Mouse (Mus musculus): ENCODE results near the gene Sall1. TPM values are rescaled to one million over a fixed set of nuclear protein-coding genes. Genes with fewer than 3 reads are reported as not detected.

Sall1 gene
- 0.68 and 1.3 TPM in 2 replicates for polyA plus RNA-seq (2012; rRNA removed)

DNA sequence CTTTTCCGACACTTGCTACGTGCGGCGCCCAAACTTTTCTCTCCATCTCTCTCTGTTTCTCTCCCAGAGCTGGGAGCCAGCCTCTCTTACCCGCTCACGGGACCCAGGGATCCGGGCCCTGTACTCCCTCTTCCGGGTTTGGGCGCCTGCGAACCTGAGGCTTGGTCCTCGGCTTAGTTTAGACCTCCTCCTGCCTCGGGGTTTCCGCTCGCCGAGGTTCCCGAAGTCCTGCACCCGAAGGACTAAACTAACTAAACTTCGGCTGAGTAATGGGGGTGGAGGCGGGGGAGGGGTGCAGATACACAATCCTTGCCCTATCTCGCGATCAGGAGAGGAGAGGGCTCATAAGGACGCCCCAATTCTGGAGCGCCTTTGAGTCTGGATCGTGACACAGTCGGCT is at the start of gene Sall1:
Gene Sall1 (minus strand): TSS at position 223 of the 400 bp plus-strand sequence.
- no peak for DNase-seq (ENCODE audit: low read depth)

DNA sequence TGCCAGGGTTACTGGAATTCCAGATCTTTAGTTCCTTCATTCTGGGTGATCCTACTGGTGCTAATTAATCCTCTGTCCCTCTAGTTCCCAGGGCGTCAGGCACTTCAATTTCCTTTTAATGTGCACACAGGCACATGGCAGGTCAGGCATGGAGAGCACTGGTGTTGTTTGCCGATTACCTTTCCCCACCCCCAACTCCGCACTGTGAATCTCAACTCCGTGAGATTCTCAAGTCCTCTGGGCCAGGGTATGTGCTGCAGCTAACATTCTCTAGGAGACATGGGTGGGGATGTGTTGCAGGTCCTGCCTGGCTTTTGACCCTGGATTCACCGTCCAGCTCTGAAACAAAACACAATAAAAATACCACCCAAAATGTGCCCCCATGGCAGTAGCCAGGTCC is 46.0 kb upstream of the Sall1 start:
- DNase-seq (ENCODE audit: low read depth) = no peak

DNA sequence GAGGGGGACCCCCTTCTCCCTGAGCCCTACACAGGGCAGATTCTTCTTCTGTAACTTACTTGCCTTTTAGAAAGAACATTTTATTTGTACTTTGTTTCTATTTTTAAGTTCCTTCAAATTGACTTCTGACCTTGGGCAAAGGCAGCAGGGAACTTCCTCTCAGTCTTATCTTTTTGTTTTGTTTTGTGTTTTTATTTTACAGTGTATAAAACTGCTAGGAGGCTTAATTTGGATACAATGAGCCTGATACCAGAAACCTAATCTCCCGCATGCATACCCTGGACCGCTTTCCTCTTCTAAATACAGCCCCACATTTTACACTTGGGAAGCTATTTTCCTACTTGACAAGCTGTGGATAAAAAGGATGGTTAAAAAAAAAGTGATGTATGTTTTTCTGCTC is 35.2 kb upstream of the Sall1 start:
- DNase-seq (ENCODE audit: low read depth) = no peak

DNA sequence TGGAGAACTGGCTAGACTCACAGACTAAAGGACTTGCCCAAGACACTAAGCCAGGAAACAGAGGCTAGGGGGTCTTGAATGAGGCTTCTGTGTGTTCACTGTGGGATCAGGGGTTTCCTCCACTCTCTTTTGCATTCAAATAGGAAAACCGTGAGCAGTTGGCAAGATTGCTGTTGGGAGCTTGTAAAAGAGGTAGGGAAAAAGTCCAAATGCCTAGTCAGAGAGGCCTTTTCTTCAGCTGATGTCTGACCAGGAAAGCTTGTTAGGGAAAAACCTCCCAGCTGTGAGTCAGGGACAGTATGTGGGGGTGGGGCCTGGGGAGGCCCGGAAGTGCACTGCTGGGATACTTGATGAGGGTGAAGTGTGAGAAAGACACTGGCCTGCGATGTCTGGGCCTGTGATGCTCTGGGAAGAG is 29.0 kb upstream of the Sall1 start:
- DNase-seq (ENCODE audit: low read depth) = no peak

DNA sequence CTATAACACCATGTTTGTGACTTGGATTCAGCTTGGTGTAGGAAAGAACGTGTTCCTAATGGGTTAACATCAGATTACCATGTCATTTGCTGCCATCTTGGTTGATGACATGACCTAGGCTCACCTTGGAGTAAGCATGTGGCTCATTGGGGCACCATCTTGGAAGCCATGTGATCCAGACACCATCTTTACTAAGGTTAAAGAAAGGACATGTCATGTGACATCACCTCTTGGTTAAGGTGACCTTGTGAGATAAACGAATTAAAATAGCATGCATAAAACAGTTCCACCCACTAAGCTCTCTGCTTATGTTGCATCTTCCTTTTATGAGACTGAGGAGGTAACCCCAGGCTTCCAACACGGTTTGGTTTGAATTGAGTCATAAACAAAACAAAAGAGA is 23.5 kb upstream of the Sall1 start:
- DNase-seq (ENCODE audit: low read depth) = no peak

DNA sequence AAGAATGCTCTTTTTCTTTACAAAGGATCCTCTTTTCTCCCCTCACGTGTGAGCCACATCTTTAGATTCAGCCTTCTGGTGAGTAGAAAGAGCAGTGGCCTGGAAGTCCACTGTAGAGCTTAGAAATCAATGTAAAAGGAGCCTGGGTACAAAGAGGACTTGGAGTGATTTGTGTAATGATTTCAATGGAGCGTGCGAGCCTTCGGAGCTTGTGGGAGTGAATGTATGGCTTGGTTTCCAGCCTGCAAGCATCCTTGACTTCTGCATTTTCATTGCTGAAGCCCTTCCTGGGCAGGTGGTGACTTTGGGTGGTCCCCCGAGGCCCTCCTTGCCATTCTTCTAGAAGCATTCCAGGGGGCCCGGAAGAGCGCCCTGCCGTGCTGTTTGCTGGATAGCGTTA is 20.1 kb upstream of the Sall1 start:
- DNase-seq (ENCODE audit: low read depth) = no peak

DNA sequence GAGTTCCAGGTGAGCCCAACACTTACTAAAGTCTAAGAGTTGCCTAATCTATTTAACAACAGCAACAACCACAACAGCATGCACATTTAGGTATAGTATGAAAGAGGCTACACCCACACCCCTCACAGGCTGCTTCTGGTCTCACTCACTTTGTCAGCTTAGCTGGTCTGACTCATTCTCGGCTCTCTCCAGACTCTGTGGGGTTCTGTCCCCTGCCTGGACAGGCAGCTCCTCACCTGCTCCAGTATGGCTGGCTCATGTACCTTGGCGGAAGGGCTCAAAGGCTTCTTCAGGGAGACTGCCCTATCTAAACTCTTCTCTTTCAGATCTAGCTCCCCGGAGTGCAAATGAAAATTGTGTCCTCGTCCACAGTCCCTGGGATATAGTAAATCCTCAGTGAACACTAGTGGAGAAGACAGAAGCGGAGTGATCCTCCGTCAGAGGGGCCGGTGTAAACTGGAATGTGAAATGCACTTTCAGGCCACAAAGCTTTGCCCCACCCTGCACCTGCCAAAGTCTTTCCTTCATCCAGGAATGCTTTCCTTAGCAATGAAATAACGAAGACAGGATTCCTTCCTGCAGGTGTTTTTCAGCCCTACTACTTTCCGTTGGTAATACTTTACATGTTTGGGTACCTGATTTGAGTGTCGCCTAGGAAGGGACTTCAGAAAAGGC is 19.5 kb upstream of the Sall1 start:
- DNase-seq (ENCODE audit: low read depth) = no peak

DNA sequence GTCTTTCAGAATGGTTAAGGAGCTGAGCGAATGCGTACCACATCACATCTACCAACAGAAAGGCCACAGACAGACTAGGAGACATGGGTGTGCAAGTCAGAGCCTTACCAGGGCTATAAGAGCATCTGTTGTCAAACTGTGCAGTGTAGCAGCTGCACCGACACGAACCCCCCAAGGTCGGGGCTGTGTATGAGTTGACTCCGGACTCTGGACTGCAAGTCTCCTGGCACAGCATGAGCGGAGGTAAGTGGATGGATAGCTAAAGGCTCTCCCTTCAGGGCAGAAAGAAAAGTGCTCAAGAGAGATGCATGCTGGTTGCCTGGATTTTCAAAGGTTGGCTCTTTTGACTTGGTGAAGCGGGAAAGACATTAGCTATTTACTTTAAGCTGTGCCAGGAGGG is 16.8 kb upstream of the Sall1 start:
- no peak for DNase-seq (ENCODE audit: low read depth)

DNA sequence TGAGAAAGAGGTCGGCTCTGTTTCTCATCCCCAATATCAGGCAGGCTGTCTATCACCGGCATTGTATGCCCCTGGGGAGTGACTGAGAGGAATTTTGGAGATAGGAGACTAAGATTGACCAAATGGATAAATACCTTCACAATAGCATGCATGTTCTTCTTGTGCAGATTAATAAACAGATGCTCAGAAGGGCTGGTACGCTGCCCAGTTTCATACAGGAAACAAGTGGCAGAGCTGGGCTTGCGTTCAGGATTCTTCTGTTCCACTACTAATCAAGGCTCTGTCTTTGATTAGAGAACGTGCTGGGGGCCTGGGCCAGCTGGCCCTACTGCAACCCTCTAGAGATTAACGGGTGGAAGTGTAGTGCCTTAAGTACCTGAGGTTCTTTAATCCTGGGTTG is 15.5 kb upstream of the Sall1 start:
- no peak for DNase-seq (ENCODE audit: low read depth)

DNA sequence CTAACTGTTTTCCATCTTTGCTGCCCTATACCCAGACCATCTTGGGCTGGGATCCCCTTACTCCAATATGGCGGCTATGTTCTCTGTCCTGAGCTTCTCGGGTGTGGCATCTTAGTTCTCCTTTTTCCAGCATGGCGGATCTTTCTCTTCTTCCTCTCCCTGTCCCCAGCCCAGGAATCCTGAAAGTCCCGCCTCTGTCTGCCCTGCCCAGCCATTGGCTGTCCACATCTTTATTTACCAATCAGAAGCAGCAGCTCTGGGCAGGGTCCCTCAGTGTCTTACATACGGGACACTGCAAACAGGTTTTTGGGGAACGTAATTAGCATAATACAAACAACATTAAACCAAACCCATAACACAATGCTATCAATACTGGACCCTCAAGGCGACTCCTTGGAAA is 8.9 kb upstream of the Sall1 start:
- no peak for DNase-seq (ENCODE audit: low read depth)

DNA sequence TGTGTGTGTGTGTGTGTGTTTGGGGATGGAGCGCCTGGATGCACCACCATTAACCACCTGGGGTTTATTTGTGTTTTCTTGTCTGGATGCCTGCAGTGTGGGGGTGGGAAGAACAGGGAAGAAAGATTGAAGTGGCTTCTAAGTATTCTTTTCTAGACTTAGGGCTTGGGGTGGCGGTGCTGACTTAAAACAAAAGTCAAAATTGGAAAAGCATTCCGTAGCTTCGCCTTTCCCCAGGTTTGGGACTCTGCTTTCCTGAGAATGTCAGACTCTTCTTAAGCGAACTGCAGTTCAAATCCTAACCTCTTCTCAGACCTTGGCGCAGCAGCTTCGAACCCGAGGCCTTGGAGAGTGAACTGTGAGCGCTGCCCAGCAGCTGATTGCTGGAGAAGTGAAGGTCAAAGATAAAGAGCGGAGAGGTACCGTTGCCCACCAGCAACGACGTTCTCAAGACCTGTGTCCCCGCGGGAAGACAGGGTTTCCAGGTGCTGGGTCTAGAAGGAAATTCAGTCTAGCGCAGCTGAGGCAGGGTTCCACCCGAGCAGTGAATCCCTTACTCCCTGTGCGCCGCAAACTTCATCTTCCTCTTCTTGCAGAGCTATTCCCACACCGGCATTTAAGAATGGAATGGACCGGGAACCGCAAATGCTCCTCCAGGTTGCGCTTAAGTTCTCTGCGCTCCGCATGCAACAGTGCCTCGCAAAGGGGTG is 2.8 kb upstream of the Sall1 start:
- DNase-seq (ENCODE audit: low read depth) = no peak

DNA sequence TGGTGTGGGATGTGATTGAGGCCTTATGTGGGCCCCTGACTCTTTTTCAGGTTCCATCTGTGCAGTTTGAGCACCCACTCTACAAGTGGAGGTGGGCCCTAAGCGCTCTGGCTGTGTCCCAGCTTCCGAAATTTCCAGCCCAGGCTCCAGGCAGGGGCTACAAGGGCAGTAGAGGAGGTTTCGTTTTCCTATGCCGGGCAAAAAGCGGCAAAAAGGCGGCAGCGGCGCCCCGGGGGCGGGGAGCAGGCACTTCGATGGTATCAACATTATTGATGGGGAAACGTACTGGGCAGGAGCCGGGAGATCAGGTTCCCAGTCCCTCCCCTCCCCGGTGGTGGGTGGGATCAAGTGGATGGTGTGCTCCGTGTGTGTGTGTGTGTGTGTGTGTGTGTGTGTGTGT is 2.3 kb upstream of the Sall1 start:
- DNase-seq (ENCODE audit: low read depth) = no peak

DNA sequence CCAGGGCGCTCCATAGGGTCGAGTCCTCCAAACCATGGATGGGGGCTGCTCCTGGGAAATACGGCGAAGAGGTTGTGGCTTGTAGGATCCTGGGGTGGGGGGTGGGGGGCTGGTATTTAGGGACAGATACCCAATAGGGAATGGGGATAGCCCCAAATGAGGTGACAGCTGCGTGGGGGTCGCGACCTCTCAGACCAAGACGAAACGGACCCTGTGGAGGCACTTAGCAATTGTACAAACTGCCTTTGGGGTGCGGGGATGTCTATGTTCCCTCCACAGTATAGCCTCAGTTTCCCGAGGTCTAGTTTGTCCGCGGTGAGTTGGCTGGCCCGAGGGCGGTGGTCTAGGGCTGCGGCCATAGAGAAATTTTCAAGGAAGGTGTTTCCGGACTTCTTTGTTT is 1.8 kb upstream of the Sall1 start:
- DNase-seq (ENCODE audit: low read depth) = no peak

DNA sequence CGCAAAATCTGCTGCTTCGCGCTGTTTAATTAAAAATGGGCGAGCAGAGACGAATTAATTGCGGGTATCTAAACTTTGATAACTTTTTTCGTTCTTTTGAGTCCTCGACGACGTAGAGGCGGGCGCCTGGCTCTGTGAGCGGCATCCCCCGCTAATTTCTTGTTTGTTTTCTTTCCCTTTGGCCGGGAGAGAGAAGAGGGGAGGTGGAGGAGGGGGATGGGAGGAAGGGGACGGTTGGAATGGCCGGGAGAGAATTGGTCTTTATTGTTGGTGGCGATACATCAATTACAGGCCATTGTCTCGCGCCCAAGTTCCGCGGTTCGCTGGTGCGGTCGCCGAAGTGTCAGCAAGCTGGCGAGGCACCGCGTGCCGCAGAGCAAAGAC is 1.2 kb upstream of the Sall1 start:
- DNase-seq (ENCODE audit: low read depth) = no peak

DNA sequence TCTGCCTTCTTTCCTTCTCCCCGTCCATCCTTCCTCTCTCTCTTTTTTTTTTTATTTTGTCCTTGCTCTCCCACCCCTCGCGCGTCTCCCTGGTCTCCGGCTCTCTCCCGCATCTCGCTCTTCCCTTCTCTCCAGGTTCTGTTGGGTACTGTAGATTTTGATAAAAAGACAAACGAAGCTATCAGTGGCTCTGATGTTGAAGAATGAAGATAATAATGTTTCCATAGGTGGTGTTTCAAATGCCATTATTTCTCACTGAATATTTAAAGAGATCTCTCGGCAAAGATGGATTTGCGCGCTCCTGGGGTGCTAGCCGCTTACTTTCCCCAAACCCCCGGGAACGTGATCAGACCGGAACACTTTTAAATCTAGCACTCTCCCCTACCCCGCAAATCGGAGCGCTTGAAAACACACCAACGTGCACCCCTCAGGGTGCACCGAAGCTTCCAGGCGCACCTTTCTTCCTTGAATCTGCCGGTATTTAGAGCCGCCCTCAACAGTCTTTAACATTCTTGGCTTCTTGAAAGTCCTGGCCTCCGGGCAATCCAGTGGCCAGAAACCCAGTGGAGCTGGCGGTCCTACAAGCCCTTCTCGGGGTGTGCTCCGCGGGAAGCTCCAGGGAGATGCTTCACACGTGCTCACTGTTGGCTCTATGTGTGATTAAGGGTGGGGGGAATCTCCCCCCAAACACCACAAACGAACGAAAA is 702 bp upstream of the Sall1 start:
- DNase-seq (ENCODE audit: low read depth) = no peak

DNA sequence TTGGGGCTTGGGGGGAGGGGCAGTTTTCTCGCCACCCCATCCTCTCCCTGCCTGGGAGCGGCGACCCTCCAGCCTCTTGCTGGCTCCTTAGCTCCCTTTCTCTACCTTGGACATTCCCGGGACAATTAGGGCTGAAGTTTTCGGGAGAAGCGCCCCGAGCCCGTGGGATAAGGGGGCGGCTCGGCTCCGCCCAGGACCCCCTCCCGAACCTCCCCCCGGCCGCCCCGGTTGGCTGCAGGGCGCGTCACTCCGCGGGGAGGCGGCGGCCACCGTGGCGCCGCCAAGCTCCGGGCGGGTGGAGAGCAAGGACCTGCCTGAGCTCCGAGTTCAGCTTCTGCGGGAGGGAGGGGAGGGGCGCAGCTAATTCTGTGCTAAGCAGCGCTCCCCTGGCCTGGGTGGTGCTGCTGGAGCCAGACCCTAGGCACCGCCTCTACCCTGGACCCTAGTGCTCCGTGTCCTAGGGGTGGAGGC is 556 bp downstream of the Sall1 start:
- DNase-seq (ENCODE audit: low read depth) = no peak

DNA sequence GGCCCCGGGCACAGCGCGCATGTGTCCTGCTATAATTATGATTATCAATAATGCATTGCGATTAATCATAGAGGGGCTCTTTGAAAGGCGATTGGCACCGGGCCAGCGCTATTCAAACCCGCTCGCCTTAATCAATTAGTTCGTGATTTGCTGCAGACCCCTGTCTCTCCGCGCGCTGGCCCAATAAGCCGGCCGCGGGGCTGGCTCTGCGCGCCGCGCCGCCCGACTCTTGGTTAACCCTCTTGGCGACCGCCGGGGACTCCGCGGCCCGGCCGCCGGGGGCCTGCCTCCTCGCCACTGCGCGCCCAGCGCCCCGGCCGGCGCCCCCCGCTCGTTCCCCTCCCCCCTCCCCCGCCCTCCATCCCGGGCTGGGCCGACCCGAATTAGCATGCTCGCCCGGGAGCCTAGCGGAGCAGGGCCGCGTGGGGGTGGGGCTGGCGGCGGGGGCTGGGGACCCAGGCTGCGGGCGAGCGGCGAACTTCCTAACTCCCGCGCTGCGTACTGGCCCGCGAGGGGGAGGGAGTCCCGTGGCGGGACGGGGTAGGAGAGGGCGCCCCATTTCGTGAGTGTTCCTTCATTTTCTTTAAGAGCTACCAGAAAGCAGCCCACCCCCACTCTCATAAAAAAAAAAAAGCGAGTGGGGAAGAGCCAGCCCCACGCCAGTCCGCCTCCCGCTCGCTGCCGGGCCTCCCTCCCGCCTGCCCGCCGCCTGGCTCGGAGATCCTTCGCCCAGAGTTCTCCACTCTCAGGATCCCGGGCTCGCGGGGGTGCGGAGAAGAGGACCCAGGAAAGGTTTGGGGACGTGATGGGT is 1.2 kb downstream of the Sall1 start:
- DNase-seq (ENCODE audit: low read depth) = no peak

DNA sequence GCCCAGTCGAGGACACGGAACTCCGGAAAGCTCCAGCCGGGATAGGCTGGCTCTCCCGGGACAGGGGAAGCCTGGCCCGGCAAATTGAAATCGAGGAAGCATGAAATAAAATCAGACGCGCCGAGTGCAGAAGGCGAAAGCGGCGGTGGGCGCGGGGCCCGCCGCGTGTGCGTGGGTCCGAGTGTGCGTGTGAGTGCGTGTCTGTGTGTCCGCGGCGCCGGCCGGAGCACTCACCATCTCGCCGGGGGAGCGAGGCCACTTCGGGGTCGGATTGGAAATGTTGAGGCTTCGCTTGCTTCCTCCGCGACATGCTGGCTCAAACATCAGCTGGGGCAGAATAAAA is 1.9 kb downstream of the Sall1 start:
- no peak for DNase-seq (ENCODE audit: low read depth)

DNA sequence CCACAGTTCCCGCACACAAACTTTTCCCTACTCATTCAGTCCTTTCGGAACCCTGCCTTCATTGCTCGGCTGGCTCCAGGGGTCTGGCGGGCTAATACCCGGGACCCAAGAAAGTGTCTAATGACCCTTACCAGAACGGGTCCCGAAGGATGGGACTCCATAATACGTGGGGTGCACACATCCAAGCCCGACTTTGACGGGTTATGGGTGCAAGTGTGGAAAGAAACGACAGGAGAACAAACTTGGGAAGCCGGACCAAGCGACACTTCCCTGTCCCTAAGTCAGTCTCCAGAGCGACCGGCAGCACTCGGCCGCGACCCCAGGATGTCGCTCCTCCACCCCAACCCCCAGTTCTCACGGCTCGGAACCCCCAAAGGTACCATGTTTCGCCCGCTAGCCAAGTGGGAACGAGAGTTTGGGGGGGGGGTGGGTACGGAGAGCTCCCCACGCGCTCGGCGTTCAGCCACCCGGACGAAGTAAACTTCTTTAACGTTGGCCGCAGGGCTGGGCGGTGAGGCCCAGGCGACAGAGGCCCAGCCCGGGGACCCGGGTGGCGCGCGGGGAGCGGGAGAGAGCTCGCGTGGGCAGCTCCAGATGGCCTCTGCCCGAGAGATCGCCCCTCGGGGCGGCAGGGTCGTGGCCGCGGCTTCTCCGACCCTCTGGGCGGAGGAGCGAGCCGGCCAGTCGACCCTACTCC is 2.4 kb downstream of the Sall1 start:
- no peak for DNase-seq (ENCODE audit: low read depth)

DNA sequence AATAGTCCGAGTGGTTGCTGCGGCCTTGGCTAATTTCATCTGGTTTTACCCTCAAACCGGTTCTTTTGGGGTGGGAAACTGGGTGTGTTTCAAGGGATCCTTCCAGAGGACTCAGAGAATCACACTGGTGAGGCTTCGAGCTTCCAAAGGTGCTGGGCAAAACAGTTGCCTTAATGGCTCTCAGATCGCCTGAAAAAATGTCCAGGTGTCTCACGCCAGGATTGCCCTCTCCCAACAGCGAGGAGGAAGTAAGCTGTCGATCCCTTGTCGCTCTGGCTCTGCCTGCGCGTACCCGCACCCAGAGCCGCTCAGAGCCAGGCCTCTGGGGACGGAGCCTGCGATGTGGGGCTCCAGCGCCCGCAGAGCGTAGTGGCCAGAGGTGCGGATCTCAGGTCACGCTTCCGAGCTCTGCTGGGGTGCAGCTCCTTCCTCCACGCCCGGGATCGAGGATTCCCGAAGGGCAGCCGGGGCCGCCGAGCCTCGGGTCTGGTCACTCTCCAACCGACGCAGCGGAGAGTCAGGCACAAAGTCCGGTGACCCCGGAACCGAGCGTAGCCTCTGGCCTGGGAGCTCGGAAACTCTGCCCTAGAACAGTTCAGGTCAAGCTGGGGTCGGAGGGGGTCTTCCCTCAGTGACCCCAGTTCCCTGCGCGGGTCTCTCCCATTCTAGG is 3.1 kb downstream of the Sall1 start:
- DNase-seq (ENCODE audit: low read depth) = no peak

DNA sequence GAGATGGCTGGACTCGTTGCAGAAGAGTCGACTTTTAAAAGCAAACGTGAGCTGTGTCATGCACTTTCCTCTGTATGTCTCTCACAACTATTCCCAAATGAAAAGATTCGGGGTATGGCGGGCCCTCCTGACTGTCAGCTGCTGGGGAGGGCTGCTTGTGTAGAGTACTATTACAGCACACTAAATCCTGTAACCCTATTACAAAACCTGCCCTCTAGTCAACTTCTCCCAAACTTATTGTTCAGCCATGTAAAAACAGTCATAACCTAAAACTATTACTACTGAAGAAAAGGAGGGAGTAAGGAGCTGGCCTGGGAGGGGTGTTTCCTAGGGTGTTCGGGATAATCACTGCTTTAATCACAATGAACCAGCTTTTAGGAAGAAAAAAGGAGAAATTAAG is 4.1 kb downstream of the Sall1 start:
- DNase-seq (ENCODE audit: low read depth) = no peak

Measured in gonadal fat pad, adult 2 months (tissue).